Mouse (Mus musculus) kidney, adult 9 months (tissue): Measurements from ENCODE around the gene Cd300lb.
"Not testable (repeated sequence)": the region's sequence is repeated elsewhere in the genome, so short reads cannot be mapped to it uniquely, and the experiment has no call there.

ENCODE experiments used
- DNase-seq: peaks from one replicate; pipeline ENCODE4 v3.0.0; 2022

The Cd300lb gene

DNA sequence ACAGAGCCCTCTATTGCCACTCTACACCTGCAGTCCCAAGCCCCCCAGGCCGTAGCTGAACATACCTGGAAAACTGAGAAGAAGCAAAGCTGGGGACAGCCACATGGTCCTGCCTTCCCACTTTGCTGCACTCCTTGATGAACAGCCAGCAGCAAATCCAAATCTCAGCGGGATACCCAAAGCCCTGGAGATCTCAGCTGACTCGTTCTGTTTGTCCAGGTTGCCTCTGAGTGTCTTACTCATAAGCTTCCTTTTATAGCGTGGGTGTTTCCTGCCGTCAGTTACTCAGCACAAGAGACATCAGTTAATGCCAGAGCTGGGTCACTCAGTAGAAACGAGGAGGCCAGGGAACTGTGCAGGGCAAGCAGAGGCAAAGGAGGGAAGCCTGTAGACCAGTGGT lies at the start of gene Cd300lb:
Cd300lb (minus strand) TSS at position 243 of the 400 bp plus-strand sequence.
- DNase-seq: no peak

DNA sequence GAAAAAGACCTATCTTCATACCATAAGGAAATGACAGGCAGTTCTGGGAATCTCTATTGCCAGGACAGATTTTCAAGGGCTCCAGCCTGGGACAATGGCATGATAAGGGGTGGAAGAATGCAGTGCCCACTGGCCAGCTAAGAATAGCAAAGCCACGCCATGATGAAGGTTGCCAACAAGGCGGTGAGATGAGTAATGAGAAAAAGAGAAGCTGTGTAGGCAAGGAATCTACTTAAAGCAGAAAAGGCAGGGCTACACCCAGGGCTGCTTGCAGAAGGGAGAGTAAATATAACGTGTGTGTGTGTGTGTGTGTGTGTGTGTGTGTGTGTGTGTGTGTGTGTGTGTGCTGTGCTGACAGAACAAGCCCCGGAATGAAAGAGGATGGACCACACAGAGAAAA lies 47.7 kb upstream of the Cd300lb start:
- DNase-seq: no peak

- no peak for DNase-seq
These were observed 38.5 kb upstream of the Cd300lb start for GRCm38 (mm10) chr11:114972726-114973125.

DNA sequence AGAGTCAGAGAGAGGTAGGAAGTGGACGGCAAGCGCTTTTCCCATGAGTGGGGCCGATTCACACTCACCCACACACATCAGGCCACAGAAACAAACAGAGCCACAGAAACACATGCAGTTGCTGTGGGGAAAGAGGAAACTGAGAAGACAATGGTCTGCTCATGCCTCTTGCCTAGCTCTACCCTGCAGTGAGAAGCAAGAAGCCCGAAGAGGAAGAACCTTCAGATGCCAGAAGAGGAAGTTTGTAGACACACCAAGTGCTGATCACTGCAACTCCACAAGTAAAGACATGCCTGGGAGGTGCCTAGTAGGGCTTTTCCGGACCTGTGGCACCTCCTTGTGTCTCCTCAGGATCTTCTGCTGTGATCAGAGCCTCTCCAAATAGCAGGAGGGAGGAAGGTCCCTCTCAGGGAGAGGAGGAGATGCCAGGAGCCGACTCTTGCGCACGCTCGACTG lies 34.6 kb upstream of the Cd300lb start, which contains the start of gene Cd300c:
Cd300c (minus strand) TSS at position 406 of the 456 bp plus-strand sequence.
- peak; percentile 1 for DNase-seq

DNA sequence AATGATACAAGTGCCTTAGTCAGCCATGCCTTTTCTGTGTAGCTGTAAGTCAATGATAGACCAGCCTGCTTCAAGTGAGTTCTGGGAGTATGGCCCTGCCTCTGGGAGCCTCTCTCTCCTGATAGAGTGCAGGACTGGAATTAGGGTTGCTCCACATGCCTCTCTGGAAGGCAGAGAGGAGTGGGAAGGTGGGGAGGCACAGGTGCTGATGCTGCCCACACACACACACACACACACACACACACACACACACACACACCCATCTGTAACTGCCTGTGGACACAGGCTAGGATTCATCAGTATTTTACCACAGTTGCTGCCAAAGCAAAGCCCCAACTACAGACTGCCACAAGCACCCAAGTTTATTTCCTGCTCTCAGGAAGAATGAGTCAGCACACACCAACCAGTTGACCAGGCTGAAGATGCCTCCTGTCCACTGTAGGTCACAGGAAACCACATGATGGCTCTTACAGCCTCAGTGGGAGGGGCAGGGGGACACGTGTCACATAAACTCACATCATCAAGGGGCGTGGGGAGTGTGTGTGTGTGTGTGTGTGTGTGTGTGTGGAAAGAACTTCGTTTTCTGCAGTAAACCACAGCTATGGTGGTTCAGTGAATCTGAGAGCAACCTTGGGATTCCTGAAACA lies 31.1 kb upstream of the Cd300lb start:
- no peak for DNase-seq

- no peak for DNase-seq
These were observed 26.2 kb upstream of the Cd300lb start for GRCm38 (mm10) chr11:114960369-114960768.

DNA sequence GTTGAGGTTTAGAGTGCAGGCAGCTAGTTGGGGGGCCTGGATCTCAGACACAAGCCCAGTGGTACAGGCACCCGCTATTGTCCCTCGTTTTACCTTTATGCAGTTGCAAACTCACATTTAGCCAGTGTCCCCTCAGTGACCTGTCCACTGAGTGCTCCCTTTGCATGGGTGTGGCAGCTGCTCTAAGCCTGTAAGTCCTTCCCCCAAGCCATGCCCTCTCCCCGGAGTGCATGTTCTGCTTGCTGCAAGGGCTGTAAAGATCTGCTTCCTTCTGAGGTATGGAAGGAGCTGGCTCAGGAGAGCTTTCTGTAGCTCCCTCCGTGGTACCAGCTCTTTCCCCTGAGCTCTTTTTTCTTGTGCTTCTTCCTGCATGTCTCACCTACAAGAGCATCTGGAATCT lies 595 bp downstream of the Cd300lb start:
- DNase-seq: no peak

- DNase-seq: no peak
These were observed 3.1 kb downstream of the Cd300lb start for GRCm38 (mm10) chr11:114931041-114931440.

DNA sequence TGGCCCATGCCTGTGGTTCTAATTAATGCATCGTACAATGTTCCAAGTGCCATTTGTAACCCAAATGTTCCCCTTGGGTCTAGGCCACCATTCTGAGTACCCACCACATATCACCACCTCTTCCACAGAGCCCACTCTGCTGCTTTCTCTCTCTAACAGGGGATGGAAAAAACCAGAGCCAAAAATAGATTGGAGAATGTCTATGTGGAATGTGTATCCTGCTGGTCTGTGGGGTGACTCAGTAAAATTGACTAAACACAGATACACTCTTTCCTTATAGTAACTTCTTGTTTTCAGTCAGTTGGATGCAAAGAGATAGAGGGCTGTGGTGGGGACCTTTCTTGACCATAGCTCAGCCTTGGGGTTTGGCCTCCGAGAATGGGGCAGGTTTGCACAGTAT lies 4.6 kb downstream of the Cd300lb start:
- no peak for DNase-seq

- no peak for DNase-seq
These were observed 10.2 kb downstream of the Cd300lb start for GRCm38 (mm10) chr11:114923961-114924360.

DNA sequence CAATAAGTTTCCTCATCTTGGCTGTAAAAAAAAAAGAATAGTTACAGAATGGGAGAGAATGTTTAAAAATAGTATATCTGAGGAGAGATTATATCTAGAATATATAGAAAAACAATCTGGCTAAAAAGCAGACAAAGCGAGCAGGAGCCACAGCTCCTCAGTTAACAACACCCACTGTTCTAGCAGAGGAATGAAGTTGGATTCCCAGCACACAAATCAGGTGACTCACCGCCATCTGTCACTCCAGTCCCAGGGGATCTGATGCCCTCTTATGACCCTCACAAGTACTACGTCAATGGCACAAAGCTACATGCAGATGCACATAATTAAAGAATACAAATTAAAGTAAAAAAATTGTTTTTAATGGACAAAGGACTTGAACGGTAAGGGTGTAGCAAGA lies 11.7 kb downstream of the Cd300lb start:
- no peak for DNase-seq

- DNase-seq: no peak
These were observed 17.1 kb downstream of the Cd300lb start for GRCm38 (mm10) chr11:114917120-114917519.

DNA sequence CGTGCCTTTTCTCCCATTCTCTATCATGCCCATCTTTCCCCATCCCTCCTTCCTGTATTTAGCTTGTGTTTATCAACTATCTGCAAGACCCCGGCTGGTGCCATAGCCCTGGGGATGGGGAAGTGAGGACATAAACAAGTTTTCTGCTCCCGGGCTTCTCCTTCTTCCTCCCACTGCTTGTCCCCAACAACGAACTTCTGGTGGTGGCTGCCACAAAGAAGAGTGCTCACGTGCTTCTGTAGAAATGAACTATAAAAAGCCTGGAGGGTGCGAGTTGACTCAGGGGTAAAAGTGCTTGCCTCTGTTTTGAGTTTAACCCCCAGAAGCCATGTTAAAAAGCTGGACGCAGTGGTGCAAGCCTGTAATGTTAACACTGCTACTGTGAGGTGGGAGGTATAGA lies 19.2 kb downstream of the Cd300lb start:
- no peak for DNase-seq

DNA sequence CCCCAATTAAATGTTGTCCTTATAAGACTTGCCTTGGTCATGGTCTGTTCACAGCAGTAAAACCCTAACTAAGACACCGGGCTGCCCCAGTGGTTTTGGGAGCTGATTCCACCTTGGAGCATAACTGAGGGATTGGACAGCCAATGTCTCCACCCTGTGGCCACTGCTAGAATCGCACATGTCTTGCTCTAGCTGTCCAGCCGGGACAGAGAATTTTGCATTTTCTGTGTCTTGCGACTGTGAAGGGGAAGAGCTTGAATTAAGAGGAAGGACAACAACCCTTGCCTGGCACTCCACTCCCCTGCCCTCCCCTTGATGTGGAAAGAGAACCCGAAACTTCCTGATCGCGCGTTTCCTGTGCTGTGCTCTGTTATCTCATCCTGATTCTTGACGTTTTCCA lies 21.3 kb downstream of the Cd300lb start:
- peak; percentile 78 for DNase-seq

DNA sequence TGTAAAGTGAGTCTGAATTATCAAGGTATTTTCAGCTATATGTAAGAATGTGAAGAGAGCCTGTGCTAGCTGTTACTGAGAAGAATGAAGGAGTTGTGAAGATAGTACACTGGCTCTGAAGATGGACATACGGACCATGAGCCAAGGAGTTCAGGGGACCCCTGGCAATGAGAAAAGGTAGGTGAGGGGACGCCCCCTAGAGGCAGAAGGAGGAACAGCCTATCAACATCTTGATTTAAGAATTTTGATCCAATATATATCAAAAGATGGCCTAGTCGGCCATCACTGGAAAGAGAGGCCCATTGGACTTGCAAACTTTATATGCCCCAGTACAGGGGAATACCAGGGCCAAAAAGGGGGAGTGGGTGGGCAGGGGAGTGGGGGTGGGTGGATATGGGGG lies 24.6 kb downstream of the Cd300lb start:
- not testable (repeated sequence) for DNase-seq

DNA sequence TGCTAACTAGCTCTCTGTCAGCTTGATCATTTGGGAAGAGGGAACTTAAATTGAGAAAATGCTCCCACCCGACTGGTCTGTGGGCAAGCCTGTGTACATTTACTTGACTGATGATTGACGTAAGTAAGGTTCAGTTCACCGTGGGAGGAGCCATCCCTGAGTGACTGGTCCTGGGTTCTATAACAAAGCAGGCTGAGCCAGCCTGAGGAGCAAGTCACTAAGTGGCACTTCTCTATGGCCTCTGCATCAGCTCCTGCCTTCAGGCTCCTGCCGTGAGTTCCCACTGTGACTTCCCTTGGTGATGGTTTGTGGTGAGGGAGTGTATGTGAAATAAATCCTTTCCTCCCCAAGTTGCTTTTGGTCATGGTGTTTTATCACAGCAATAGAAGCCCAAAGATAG lies 26.1 kb downstream of the Cd300lb start:
- no peak for DNase-seq

GRCm38 (mm10) chr11:114907567-114907966 lies 26.6 kb downstream of the Cd300lb start:
- no peak for DNase-seq

DNA sequence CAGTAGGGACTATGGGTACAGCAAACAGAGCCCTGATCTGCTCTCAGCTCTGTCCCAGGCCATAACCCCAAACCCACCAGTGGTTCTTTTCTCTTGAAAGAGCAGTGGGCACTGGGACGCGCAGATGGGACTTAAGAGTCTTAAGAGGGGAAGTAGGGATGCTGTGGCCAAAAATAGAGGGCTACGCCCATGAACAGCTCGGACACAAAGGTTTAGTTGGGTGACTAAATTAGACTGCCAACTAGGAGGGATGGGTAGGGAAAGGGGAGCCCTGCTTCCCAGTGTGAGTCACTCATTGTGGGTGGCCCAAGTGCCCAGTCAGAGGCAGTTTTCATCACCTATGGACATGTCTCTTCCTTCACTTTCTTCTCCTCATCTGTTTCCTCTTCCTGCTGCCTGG lies 31.0 kb downstream of the Cd300lb start:
- DNase-seq: no peak

- no peak for DNase-seq
These were observed 36.2 kb downstream of the Cd300lb start for GRCm38 (mm10) chr11:114898026-114898425.

GRCm38 (mm10) chr11:114896085-114896484 lies 38.1 kb downstream of the Cd300lb start:
- DNase-seq: no peak

DNA sequence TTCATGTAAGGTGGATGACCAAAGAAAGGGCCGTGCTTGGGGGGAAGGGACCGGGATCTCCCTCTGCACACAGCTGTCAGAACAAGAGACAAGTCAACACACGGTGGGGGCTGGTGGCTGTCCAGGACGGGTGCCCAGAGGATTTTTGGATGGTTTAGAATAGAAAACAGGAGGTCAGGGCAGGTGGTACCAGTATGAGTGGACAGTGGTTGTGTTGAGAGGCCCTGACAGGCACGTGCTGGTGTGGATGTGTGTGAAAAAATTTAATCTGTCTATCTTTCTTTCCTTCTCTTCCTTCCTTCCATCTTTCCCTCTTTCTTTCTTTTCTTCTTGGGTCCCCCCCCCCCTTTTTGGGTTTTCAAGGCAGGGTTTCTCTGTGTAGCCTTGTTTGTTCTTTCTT lies 43.6 kb downstream of the Cd300lb start:
- DNase-seq: no peak

DNA sequence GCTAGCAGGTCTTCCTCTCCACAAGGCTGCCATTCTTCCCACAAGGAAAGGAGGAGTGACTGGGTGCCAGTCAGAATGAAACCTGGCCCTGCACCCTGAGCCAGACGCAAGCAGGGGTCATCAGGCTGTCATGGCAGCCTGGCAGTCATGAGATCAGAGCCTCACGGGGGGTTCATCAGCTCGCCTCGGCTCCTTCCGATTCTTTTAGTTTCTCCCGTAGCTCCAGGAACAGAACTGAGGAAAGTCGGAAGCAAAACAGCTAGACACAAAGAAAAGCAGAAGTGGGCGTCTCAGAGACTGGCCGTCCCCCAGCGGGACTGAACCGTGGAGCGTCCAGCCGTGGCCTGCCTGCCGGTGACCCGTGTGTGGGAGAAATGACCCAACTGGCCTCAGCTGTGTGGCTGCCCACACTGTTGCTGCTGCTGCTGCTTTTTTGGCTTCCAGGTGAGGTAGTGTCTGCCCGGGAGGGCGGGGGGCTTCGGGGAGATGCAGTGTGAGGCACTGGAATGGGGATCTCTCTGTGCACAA lies 44.1 kb downstream of the Cd300lb start, which contains the start of gene Cd300a:
Cd300a (plus strand) TSS at position 51 of the 528 bp plus-strand sequence.
- no peak for DNase-seq

DNA sequence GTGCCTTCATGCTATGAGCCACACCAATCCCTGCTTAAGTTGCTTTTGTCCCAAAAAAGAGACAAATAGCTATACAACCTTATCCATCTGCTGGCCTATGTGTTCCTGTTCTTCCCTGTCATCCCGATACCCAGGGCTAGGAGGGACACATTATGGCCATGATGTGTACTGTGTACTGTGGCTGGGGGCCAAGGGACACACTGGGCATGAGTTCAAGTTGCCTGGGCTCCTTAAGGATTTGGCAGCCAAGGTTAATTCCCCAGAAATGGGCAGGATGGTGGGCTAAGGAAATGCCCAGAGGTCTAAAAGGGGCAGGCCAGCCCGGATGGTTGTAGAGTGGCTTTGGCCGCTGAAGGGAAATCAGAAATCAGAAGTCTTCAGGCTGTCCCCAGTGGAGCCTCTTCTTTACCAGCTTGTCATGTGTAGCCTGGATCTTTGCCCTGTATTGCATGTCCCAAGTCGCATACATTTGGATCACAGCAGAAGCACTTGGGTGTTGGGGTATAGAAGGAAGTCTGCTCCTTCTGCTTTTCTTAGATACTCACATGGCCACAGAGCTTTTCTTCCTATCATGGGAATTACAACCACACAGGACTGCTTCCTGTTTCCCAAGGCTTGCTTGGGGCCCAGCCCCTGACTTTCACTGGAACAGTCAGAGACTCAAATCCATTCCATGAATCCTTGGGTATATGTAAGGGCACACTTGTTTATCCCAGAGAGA lies 49.6 kb downstream of the Cd300lb start:
- DNase-seq: peak; percentile 68

- no peak for DNase-seq
These were observed 50.9 kb downstream of the Cd300lb start for GRCm38 (mm10) chr11:114883251-114883789.
